Mouse (Mus musculus) spleen, adult 2 months (tissue): Measurements from ENCODE around the gene Rnf207. TPM values are rescaled to one million over a fixed set of nuclear protein-coding genes. Genes with fewer than 3 reads are reported as not detected.
A peak's percentile ranks its signal among the peaks of the same experiment; 100 is the strongest.

Experiments used
- DNase-seq, 2 experiments: peaks; one replicate each; pipeline versions ENCODE4 v3.0.0 to v3.0.0-alpha.2; 2012 to 2021; ENCODE audit warnings: low spot score in 2 of 2, low read depth in 1 of 2
- H3K27ac ChIP-seq: fragments of 200-500 bp; 2 replicates; pipeline ENCODE4 v1.5.1; 2012; ENCODE audit warnings: low read length, inconsistent platforms; ENCODE audit not compliant: insufficient read depth
- H3K27me3 ChIP-seq: fragments of 200-500 bp; 2 replicates; pipeline ENCODE4 v1.6.1; 2012; ENCODE audit warnings: mild to moderate bottlenecking, moderate library complexity, low read length, inconsistent platforms; ENCODE audit not compliant: control insufficient read depth, insufficient read depth
- H3K36me3 ChIP-seq: fragments of 200-500 bp; 2 replicates; pipeline ENCODE4 v1.6.1; 2012; ENCODE audit warnings: mild to moderate bottlenecking, low read length, inconsistent platforms; ENCODE audit not compliant: control insufficient read depth, insufficient read depth
- H3K4me1 ChIP-seq: fragments of 200-500 bp; 2 replicates; pipeline ENCODE4 v1.6.1; 2011; ENCODE audit warnings: inconsistent platforms; ENCODE audit not compliant: control insufficient read depth, insufficient read depth, insufficient read length
- H3K4me3 ChIP-seq: fragments of 200-500 bp; 2 replicates; pipeline ENCODE4 v1.5.1; 2011; ENCODE audit warnings: mild to moderate bottlenecking, inconsistent platforms; ENCODE audit not compliant: insufficient read depth, insufficient read length; ENCODE audit errors: extremely low read depth
- CTCF ChIP-seq: fragments of 200-500 bp; IDR thresholded peaks from 2 replicates; pipeline ENCODE4 v1.5.1; 2011; ENCODE audit warnings: mild to moderate bottlenecking, inconsistent platforms; ENCODE audit not compliant: insufficient read depth, insufficient read length, insufficient replicate concordance; ENCODE audit errors: extremely low read depth
- POLR2A ChIP-seq: fragments of 200-500 bp; IDR thresholded peaks from 2 replicates; pipeline ENCODE4 v1.6.1; 2011; ENCODE audit warnings: low read depth, low read length, inconsistent platforms
- WGBS: fragments of 180-500 bp; shearing (Covaris S2); methylation state at CpG from one replicate; pipeline ENCODE4 v1.1.7; 2018; 5-methylcytosine and 5-hydroxymethylcytosine counted together
- polyA plus RNA-seq: library from polyadenylated mRNA; depleted of rRNA; stranded (reverse); fragments of >200 nt; gene quantifications from 2 replicates; pipeline ENCODE4 v1.2.3, GENCODE M21; 2012

Gene Rnf207
- polyA plus RNA-seq, 1 experiment, result 0.08 TPM

GRCm38 (mm10) chr4:152343296-152343695 is 24.5 kb upstream of the Rnf207 start:
- WGBS, result 12% methylated on average over 5 of the region's 5 CpGs
- H3K27ac ChIP-seq, result no peak overlapping the region
- no peaks in the 10 kb centered on the region for H3K36me3 ChIP-seq
- H3K27me3 ChIP-seq, result peaks cover 12% of the 10 kb centered on the region
- H3K4me3 ChIP-seq, result no peak overlapping the region
- DNase-seq, result no peak
- TF ChIP-seq CTCF, result peak; percentile 43; the same call in 1 of the 2 replicates
- no peak for TF ChIP-seq POLR2A
- no peaks in the 10 kb centered on the region for H3K4me1 ChIP-seq

DNA sequence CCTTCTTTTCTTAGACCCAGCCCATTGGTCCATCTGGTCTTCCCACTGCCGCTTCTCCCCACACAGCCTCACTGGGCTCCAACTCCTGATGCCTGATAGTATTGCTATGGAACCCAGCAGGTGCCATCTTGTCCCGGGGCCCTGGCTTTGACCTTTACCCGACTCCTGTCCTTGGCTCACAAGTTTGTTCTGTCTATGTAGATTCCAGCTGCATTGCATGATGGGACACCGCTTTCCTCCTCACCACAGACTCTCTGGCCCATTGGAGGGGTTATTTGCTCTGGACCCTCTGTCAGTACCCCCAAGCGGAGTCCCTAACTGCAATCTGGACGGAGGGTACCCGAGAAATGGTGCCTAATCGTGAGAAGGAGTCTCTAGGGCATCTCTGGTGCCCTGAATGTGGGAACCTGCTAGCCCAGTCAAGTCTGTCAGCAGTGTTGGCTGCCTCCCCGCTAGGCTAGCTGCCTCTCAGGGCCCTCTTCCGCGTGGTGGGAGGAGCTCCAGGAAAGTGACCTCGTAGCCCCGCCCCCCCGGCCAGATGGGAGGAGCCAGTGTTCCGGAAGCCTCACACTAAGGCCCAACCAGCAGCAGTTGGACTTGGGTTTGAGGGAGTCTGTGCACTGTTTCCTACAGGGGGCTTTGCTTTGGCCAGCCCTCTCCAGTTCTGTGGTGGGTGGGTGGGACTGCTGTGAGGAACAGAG is 21.9 kb upstream of the Rnf207 start:
- no peaks in the 10 kb centered on the region for H3K36me3 ChIP-seq
- peaks cover 13% of the 10 kb centered on the region for H3K27me3 ChIP-seq
- WGBS, result 48% methylated on average over 15 of the region's 15 CpGs
- no peaks in the 10 kb centered on the region; the same call in 1 of the 2 replicates for H3K4me1 ChIP-seq
- no peak for TF ChIP-seq CTCF
- TF ChIP-seq POLR2A, result no peak
- H3K27ac ChIP-seq, result no peak overlapping the region
- no peak overlapping the region for H3K4me3 ChIP-seq
- DNase-seq, result no peak

GRCm38 (mm10) chr4:152339293-152339790 is 20.5 kb upstream of the Rnf207 start:
- Histone ChIP-seq H3K36me3 (no peaks in the 10 kb centered on the region; the same call in 1 of the 2 replicates), H3K4me1 (no peaks in the 10 kb centered on the region; the same call in 1 of the 2 replicates), H3K4me3 (no peak overlapping the region), H3K27me3 (peaks cover 13% of the 10 kb centered on the region), H3K27ac (no peak overlapping the region)
- no peak for DNase-seq
- WGBS, result 17% methylated on average over 12 of the region's 26 CpGs
- TF ChIP-seq POLR2A (no peak), CTCF (no peak)

DNA sequence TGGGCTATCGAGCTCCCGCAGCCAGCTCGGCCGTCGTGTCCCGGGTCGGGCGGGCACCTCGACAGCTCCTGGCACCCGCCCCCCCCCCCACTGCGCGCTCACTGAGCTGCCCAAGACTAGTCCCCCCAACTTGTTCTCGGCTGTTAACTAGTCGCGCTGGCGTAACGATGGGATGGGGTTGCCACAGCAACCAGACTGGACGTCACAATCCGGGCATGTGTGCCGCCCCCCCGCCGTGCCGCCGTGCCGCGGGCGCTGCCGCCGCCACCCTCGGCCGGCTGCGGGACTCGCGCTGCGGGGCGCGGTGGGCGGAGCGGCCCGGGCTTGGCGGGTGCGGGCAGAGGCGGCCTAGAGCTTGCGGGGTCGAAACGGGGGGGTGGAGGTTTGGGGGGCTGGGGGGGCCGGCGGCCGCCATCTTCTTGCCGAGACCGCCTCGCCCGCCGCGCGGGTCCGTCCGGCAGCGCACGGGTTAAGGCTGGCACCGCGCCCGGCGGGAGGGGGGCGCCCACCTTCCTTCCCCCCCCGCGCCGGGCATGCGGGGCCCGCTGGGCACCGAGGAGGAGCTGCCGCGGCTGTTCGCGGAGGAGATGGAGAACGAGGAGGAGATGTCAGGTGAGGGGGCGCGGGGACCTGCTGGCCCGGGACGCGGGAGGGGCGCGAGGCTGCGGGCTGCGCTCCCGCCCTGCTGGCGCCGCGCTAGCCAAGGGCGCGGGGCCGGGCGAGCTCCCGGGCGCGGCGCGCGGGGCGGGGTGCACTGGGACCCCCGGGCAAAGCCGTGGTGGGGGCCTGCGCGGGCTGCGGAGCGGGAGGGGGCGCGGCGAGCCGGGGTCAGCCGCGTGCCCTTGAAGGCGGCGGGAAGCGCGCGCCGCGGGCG is 19.9 kb upstream of the Rnf207 start, which contains the start of gene Chd5:
Gene Chd5 (plus strand): TSS at position 233 of the 874 bp plus-strand sequence.
- TF ChIP-seq CTCF, result no peak
- no peak for TF ChIP-seq POLR2A
- Histone ChIP-seq H3K27me3 (peaks cover 13% of the 10 kb centered on the region), H3K4me3 (peak within 1 kb of the TSS; percentile 16; the same call in 1 of the 2 replicates), H3K4me1 (no peaks in the 10 kb centered on the region; the same call in 1 of the 2 replicates), H3K36me3 (peaks cover 2% of the 10 kb centered on the region), H3K27ac (no peak within 1 kb of the TSS)
- WGBS, result 4% methylated on average over 88 of the region's 120 CpGs
- DNase-seq, result no peak

DNA sequence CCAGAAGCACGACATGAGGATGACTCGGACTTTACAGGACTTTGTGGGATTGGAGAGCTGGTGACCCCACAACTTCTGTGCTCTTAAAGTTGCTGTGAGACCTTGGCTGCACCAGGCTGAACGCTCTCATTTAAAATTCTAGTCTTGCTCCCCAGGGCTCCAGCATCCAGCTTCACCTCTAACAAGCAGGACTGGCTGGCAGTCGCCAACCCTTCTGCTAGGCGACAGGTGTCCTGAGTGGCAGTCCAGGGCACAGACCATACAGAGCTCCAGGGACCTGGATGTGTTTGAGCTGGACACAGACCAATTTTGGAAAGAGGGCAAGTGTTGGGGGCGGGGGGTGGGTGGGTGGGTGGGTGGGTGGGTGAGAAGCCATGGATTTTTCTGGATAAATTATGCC is 19.0 kb upstream of the Rnf207 start:
- Histone ChIP-seq H3K36me3 (peaks cover 8% of the 10 kb centered on the region), H3K4me3 (no peak overlapping the region), H3K27ac (no peak overlapping the region), H3K27me3 (peaks cover 13% of the 10 kb centered on the region), H3K4me1 (no peaks in the 10 kb centered on the region; the same call in 1 of the 2 replicates)
- 58% methylated on average over 6 of the region's 6 CpGs for WGBS
- DNase-seq, result no peak
- no peak for TF ChIP-seq POLR2A
- TF ChIP-seq CTCF, result no peak

DNA sequence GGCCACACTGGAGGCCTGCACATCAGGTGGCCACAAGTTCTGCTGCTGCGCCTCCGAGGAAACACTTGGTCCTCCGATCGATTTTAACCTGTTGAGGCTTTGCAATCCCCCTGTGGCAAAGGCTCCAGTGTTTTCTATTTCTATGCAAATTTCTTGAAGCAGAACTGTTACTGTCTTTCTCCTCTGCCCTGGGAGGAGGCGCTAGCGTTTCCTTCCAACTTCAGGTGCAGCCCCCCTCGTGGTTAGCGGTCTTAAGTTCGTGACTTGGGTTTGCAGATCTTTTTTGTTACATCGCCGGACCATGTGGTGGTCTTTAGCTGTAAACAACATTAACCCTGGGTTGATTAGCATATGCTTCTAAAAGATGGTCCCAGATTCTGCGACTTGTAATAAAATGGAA is 14.8 kb upstream of the Rnf207 start:
- Histone ChIP-seq H3K27ac (no peak overlapping the region), H3K4me1 (no peaks in the 10 kb centered on the region; the same call in 1 of the 2 replicates), H3K4me3 (no peak overlapping the region), H3K27me3 (peaks cover 5% of the 10 kb centered on the region), H3K36me3 (peaks cover 39% of the 10 kb centered on the region)
- TF ChIP-seq CTCF, result no peak
- TF ChIP-seq POLR2A, result no peak
- WGBS, result 92% methylated on average over 12 of the region's 12 CpGs
- DNase-seq, result no peak
